Mouse (Mus musculus) embryonic fibroblast, embryonic 13.5 days (primary cell): ENCODE measurements at regions not wholly inside any gene's neighbourhood (a gene's known extent, or its start where the extent isn't known, plus 50 kb on each side); places are given as distances from the start of the nearest gene placed in this dataset.

ENCODE experiments used
- CTCF ChIP-seq: IDR thresholded peaks from 2 replicates; pipeline ENCODE4 v1.5.1; 2011; ENCODE audit warnings: mild to moderate bottlenecking, control low read depth, low read length, moderate library complexity, borderline replicate concordance; ENCODE audit not compliant: insufficient read depth
- POLR2A ChIP-seq: IDR thresholded peaks from 2 replicates; pipeline ENCODE4 v1.6.1; 2011; ENCODE audit warnings: low read depth, mild to moderate bottlenecking, control low read depth, low read length, moderate library complexity

- TF ChIP-seq CTCF (no peak), POLR2A (no peak)
Observed at GRCm38 (mm10) chr12:99123611-99124495, 203.5 kb downstream of the Ttc8 start.
